In the genomic region with DNA sequence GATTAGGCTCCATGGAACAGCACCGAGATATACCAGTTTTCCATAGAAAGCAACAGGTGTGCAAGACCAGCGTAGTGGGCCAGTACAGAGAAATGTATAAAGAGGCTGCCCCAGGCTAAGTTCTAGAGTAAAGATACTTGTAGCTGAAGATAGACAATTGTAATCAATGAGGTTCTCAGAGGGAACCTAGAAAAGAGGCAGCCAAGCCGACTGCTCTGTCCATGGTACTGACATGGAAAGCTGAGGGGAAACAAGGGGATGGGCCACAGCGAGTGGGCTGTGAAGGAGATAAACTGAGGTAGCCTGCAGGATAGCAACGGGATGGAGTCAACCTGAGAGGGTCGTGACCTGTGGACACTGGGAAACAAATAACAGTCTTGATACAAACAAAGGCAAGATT, we compare ENCODE assay signal across 20 mouse cellular contexts.
DNase-seq lines count a peak whose midpoint lies in the region; ATAC-seq lines count a peak whose summit lies in the region.
"Had no signal": no experiment of that assay in that cellular context is flagged by ENCODE, and none has a peak within 500 bp of the region (broad histone marks: within the 10 kb centered on the region; RNA-seq: fewer than 3 reads in every experiment).

No protein-coding gene starts in this region.

- H3K9ac ChIP-seq in limb, embryonic 11.5 days (ENCODE audit: low read length) = no peak overlapping the region
- H3K9ac ChIP-seq: embryonic facial prominence, embryonic 12.5 days; heart, embryonic 15.5 days; liver, embryonic 12.5 days had no signal

- no peaks in the 10 kb centered on the region for H3K36me3 ChIP-seq in limb, embryonic 11.5 days (ENCODE audit: control insufficient read depth, insufficient read depth, low read length)
- H3K36me3 ChIP-seq in limb, embryonic 10.5 days = no peaks in the 10 kb centered on the region
- H3K36me3 ChIP-seq: embryonic facial prominence, embryonic 12.5 days; forebrain, embryonic 10.5 days; heart, embryonic 15.5 days; liver, embryonic 12.5 days had no signal

- H3K4me2 ChIP-seq in limb, embryonic 11.5 days (ENCODE audit: low read depth, severe bottlenecking) = no peak overlapping the region
- H3K4me2 ChIP-seq: embryonic facial prominence, embryonic 12.5 days; heart, embryonic 15.5 days; liver, embryonic 12.5 days had no signal

- WGBS in limb, embryonic 11.5 days = 51% methylated on average over 6 of the region's 6 CpGs
- 56% methylated on average over 6 of the region's 6 CpGs for WGBS in limb, embryonic 10.5 days

- ATAC-seq in limb, embryonic 11.5 days (ENCODE audit: insufficient number of reproducible peaks, low FRiP score, low TSS enrichment, low read depth) = no peak
- ATAC-seq in inflammation-experienced regulatory T-cells, adult 6 months = no peak
- ATAC-seq: hindbrain, embryonic 16.5 days; liver, embryonic 12.5 days had no signal

- no peaks in the 10 kb centered on the region for H3K9me3 ChIP-seq in limb, embryonic 11.5 days (ENCODE audit: control insufficient read depth, low read length)
- no peaks in the 10 kb centered on the region for H3K9me3 ChIP-seq in limb, embryonic 10.5 days (replicated peaks)
- H3K9me3 ChIP-seq: embryonic facial prominence, embryonic 12.5 days; forebrain, embryonic 10.5 days; heart, embryonic 15.5 days had no signal

- intact Hi-C loops in left cerebral cortex, postnatal 4 days (cut with DNase I) = no loop called here

- H3K4me1 ChIP-seq in limb, embryonic 11.5 days (ENCODE audit: control insufficient read depth, insufficient read depth, low read length) = no peaks in the 10 kb centered on the region
- no peaks in the 10 kb centered on the region for H3K4me1 ChIP-seq in limb, embryonic 10.5 days
- H3K4me1 ChIP-seq: embryonic facial prominence, embryonic 12.5 days; forebrain, embryonic 10.5 days; heart, embryonic 15.5 days; liver, embryonic 12.5 days; megakaryocyte, embryonic 14.5 days had no signal

- H3K27me3 ChIP-seq in limb, embryonic 11.5 days (ENCODE audit: control insufficient read depth, insufficient read depth, low read length) = no peaks in the 10 kb centered on the region
- H3K27me3 ChIP-seq in limb, embryonic 10.5 days (ENCODE audit: low read depth, poor library complexity, severe bottlenecking) = no peaks in the 10 kb centered on the region
- H3K27me3 ChIP-seq: embryonic facial prominence, embryonic 12.5 days; heart, embryonic 15.5 days; liver, embryonic 12.5 days; megakaryocyte, embryonic 14.5 days had no signal

- peak; percentile 4 for DNase-seq in adrenal gland, postnatal 10 days
- no peak for DNase-seq in adrenal gland, postnatal 4 days (ENCODE audit: low spot score in 2 of 2)
- peak; percentile 66 for DNase-seq in limb, embryonic 11.5 days (ENCODE audit: low spot score)
- no peak for DNase-seq in limb, embryonic 10.5 days (ENCODE audit: low spot score)
- peak; percentile 22 for DNase-seq in embryo, embryonic 11.5 days (ENCODE audit: low read depth, low spot score)
- DNase-seq in retina, embryonic 14.5 days (ENCODE audit: low spot score) = peak; percentile 53
- DNase-seq in left cerebral cortex, postnatal 4 days = no peak
- DNase-seq: adrenal gland, adult 2 months; cerebellum, adult 8-10 months; lung, postnatal 10 days; right cerebral cortex, postnatal 14 days; thymus, postnatal 14 days had no signal

- no peak overlapping the region for H3K4me3 ChIP-seq in limb, embryonic 11.5 days (ENCODE audit: low read depth, low read length)
- no peak overlapping the region for H3K4me3 ChIP-seq in limb, embryonic 10.5 days
- H3K4me3 ChIP-seq: embryonic facial prominence, embryonic 12.5 days; forebrain, embryonic 10.5 days; heart, embryonic 15.5 days; liver, embryonic 12.5 days; megakaryocyte, embryonic 14.5 days had no signal

- H3K27ac ChIP-seq in limb, embryonic 11.5 days (replicated peaks; ENCODE audit: low read depth, low read length) = no peak overlapping the region
- no peak overlapping the region for H3K27ac ChIP-seq in limb, embryonic 10.5 days
- H3K27ac ChIP-seq: embryonic facial prominence, embryonic 12.5 days; forebrain, embryonic 10.5 days; heart, embryonic 15.5 days; liver, embryonic 12.5 days; stomach, postnatal 0 days had no signal

Comparison
In these comparisons a context has a peak if more than half of its experiments do, and no peak if none do; other contexts are left out.
1. DNase-seq: peak in adrenal gland, postnatal 10 days (single experiment), limb, embryonic 11.5 days (single experiment), embryo, embryonic 11.5 days (single experiment) and retina, embryonic 14.5 days (single experiment); none in adrenal gland, postnatal 4 days (0 of 2), limb, embryonic 10.5 days (single experiment) and left cerebral cortex, postnatal 4 days (single experiment).